Mouse (Mus musculus) embryonic facial prominence, embryonic 11.5 days (tissue): ENCODE measurements at regions not wholly inside any gene's neighbourhood (a gene's known extent, or its start where the extent isn't known, plus 50 kb on each side); places are given as distances from the start of the nearest gene placed in this dataset.

ENCODE experiments used
- ATAC-seq: fragments of 200-750 bp; cut with Nextera tagmentation; replicated peaks from 2 replicates; pipeline ENCODE4 v1.8.0; 2017; ENCODE audit warnings: low read depth; ENCODE audit not compliant: insufficient number of reproducible peaks, low FRiP score, low TSS enrichment
- DNase-seq: peaks from one replicate; pipeline ENCODE4 v3.0.0-alpha.2; 2015; ENCODE audit warnings: low spot score
- H3K27ac ChIP-seq: fragments of 300-500 bp; sonication (generic); replicated peaks from 2 replicates; pipeline ENCODE4 v1.5.1; 2014; ENCODE audit warnings: mild to moderate bottlenecking, low read depth, low read length, control low read depth
- H3K27me3 ChIP-seq: fragments of 300-500 bp; sonication (generic); 2 replicates; pipeline ENCODE4 v1.6.1; 2014; ENCODE audit warnings: mild to moderate bottlenecking, low read length, moderate library complexity, mixed read lengths; ENCODE audit not compliant: control insufficient read depth, insufficient read depth
- H3K36me3 ChIP-seq: fragments of 300-500 bp; sonication (generic); replicated peaks from 2 replicates; pipeline ENCODE4 v1.6.1; 2014; ENCODE audit warnings: low read depth, mild to moderate bottlenecking, low read length, moderate library complexity, mixed read lengths; ENCODE audit not compliant: control insufficient read depth, insufficient read depth
- H3K4me1 ChIP-seq: fragments of 300-500 bp; sonication (generic); 2 replicates; pipeline ENCODE4 v1.6.1; 2014; ENCODE audit warnings: low read length, mixed read lengths; ENCODE audit not compliant: control insufficient read depth, insufficient read depth
- H3K4me2 ChIP-seq: fragments of 300-500 bp; sonication (generic); 2 replicates; pipeline ENCODE4 v1.6.1; 2014; ENCODE audit warnings: low read depth, mild to moderate bottlenecking, control low read depth, low read length, moderate library complexity
- H3K4me3 ChIP-seq: fragments of 300-500 bp; sonication (generic); 2 replicates; pipeline ENCODE4 v1.5.1; 2014; ENCODE audit warnings: low read depth, low read length, control low read depth
- H3K9ac ChIP-seq: fragments of 300-500 bp; sonication (generic); replicated peaks from 2 replicates; pipeline ENCODE4 v1.6.1; 2014; ENCODE audit warnings: mild to moderate bottlenecking, control low read depth, low read length
- H3K9me3 ChIP-seq: fragments of 300-500 bp; sonication (generic); replicated peaks from 2 replicates; pipeline ENCODE4 v1.6.1; 2016; ENCODE audit warnings: mild to moderate bottlenecking, low read length, inconsistent platforms, mixed read lengths; ENCODE audit not compliant: control insufficient read depth
- WGBS: fragments of 180-500 bp; shearing (Covaris S2); extraction: QIAGEN DNeasy Blood & Tissue Kit; methylation state at CpG from one replicate; pipeline ENCODE4 v1.1.7; 2014; 5-methylcytosine and 5-hydroxymethylcytosine counted together

DNA sequence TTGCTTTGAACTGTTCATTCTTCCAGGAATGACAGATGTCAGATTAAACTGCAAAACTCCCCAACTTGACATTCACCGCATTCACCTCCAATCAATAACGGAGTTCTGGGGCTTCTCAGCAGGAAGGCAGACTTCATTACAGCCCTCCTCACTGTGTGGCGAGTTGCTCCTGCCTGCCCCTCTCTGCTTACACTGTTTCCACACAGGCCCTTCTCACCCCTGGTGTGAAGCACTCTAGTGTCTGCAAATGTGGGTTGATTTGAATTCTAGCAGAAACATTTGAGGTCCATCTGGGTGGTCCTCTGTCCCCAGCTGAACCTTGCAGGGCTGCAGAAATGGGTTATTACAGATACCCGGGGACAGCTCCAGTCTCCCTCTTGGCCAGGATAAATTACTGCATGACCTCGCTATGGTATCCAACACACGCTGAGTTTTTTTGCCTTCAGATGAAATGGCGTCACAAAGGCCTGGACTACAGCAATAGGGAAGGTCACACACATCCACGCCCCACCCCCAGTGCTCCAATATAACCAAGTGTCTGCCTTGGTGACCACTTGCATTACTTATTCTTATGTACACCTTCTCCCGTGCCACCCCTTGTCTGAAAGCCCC lies 145.8 kb downstream of the Rwdd3 start:
- Histone ChIP-seq H3K4me2 (no peak overlapping the region), H3K4me3 (no peak overlapping the region), H3K9me3 (no peaks in the 10 kb centered on the region), H3K36me3 (no peaks in the 10 kb centered on the region), H3K4me1 (no peaks in the 10 kb centered on the region), H3K27me3 (no peaks in the 10 kb centered on the region), H3K9ac (no peak overlapping the region), H3K27ac (no peak overlapping the region)
- ATAC-seq = no peak
- 63% methylated on average over 9 of the region's 9 CpGs for WGBS
- DNase-seq = peak; percentile 3

DNA sequence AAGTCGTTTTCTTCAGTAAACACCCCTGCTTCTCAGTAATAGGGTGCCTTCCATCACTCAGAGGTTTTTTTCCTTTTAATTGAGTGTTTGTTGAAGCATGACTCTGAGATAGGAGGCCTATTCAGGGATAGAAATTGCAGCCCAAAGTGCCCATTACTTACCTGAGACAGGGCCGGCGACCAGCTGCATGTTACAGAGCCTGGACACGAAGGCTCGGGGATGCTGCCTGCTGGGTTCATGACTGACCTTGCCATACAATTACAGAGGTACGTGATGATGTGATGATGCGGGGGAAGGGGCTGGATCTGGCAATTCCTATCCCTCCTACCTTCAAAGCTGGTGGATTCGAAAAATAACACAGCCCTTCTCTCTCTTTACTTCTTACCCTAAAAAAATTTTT lies 146.7 kb downstream of the Rwdd3 start:
- Histone ChIP-seq H3K4me3 (no peak overlapping the region), H3K36me3 (no peaks in the 10 kb centered on the region), H3K4me1 (no peaks in the 10 kb centered on the region), H3K4me2 (no peak overlapping the region), H3K9me3 (no peaks in the 10 kb centered on the region), H3K27ac (no peak overlapping the region), H3K27me3 (no peaks in the 10 kb centered on the region), H3K9ac (no peak overlapping the region)
- no peak for DNase-seq
- ATAC-seq = no peak
- WGBS = 62% methylated on average over 8 of the region's 8 CpGs

DNA sequence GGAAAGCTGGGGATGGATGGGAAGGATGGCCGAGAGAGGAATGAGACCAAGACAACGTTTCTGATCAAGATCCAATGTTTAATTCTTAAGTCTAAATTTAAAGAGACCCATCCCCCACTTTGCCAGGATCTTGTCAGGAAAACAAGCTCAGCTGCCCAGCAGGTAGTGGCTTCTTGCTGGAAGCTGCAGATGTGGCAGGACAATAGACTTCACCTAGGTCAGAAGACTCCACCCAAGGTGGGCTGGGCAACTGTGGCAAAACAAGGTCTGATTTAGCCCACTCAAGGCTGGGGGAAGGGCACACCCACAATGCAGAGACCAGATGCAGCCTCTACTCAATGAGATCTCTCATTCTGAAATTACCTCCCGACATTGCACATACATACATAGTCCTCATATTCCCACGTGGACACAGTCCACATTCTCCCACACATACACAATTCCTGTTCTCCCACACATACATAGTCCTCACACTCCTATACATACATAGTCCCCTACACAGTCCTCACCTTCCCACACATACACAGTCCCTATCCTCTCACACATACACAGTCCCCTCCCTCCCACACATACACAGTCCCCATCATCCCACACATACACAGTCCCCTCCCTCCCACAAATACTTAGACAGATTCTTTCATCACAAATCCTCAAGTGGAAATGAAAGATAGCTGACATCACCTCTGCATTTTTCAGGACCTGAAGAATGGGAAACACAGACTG lies 150.2 kb downstream of the Rwdd3 start:
- Histone ChIP-seq H3K4me2 (no peak overlapping the region), H3K4me1 (no peaks in the 10 kb centered on the region), H3K9me3 (no peaks in the 10 kb centered on the region), H3K4me3 (no peak overlapping the region), H3K36me3 (no peaks in the 10 kb centered on the region), H3K27ac (no peak overlapping the region), H3K9ac (no peak overlapping the region), H3K27me3 (no peaks in the 10 kb centered on the region)
- 73% methylated on average over 4 of the region's 4 CpGs for WGBS
- DNase-seq (no peak), ATAC-seq (peak; percentile 62; the same call in 1 of the 2 replicates)

DNA sequence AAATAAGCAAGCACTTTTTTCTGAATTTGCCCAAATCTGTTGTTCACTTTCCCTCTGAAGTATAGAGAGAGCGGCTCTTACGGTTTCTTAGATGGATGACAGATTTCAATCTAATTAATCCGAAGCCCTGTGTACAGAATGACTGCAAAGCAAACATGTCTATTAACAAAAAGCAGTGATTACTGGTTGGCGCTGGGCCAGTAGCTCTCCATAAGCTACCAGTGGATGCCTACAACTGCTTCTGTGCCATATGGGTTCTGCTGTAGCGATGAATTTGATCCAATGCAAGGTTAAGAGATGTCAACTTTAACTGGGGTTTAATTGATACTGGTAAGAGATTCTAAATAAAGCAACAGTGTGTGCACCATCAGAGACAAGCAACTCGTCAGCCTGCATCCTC lies 162.3 kb downstream of the Rwdd3 start:
- H3K36me3 ChIP-seq = no peaks in the 10 kb centered on the region
- H3K27me3 ChIP-seq = no peaks in the 10 kb centered on the region
- DNase-seq = no peak
- H3K9me3 ChIP-seq = no peaks in the 10 kb centered on the region
- no peaks in the 10 kb centered on the region for H3K4me1 ChIP-seq
- no peak overlapping the region for H3K9ac ChIP-seq
- 82% methylated on average over 6 of the region's 6 CpGs for WGBS
- ATAC-seq = no peak
- H3K4me2 ChIP-seq = no peak overlapping the region
- no peak overlapping the region for H3K4me3 ChIP-seq
- no peak overlapping the region for H3K27ac ChIP-seq

DNA sequence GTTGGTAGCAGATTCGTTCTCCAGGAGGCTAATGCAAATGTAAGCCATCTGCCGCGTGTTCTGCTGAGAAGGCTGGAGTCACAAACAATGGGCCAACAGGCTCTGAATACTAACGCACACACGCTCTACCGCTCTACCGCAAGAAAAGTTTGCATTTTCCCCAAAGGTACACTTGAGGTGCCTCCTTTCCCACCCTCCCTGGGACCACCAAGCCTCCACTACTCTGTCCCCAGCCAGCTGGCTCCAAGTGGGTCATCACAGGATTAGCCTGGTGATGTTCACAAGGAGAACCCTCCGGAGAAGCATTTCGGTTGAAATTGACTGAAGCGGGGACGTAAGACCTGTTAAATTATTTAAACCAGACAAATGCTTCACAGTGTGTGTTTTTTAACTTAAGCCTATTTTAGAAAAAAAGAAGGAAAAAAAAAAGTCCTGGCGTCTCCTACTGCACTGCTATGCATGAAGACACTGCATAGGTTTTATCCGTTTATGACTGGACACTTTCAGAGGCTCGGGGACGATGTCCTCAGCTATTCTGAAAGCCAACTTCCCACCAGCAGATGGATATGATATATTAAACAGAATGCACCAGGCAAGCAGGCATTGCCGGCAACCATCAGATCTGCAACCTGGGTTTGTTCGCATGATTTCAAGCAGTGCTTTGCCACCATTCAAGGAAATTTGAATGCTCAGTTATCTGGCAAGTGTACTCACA lies 187.8 kb downstream of the Rwdd3 start:
- Histone ChIP-seq H3K4me3 (no peak overlapping the region), H3K27ac (no peak overlapping the region), H3K4me2 (no peak overlapping the region), H3K4me1 (no peaks in the 10 kb centered on the region), H3K27me3 (no peaks in the 10 kb centered on the region), H3K9ac (no peak overlapping the region), H3K9me3 (no peaks in the 10 kb centered on the region), H3K36me3 (no peaks in the 10 kb centered on the region)
- DNase-seq (peak; percentile 46), ATAC-seq (peak; percentile 72; the same call in 1 of the 2 replicates)
- WGBS = 54% methylated on average over 17 of the region's 17 CpGs

DNA sequence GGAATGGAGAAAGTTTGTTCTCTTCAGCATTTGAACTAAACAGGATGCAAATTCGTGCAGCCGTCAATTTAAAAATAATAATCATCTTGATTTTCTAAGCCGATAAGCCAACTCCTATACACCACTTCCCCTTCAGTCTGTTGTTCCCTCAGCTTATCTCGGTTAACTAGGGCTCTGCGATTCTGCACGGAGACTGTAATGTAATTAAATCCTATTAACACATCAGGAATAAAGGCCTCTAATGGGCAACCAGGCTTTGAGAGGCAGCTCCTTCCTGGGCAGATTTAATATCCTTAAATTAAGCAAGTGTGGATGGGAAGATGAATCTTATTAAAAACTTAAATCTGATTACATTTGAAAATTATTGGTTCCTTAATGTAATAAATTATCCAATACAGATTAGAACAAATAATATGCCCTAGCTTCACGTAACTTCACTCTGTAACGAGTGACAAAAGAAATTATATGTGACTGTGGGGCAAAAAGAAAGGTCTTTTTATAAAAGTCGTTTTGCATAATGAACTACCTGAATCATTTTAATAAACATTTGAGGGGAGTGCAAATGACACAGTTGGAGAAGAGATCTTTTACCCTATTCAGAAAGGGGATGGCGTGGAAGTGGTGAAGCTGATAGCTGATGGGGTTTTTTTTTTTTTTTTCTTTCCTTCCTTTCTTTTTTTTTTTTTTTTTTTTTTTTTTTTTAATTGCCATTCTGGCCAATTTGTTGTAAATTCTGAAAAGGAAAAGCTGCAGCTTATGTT lies 188.5 kb downstream of the Rwdd3 start:
- ATAC-seq = no peak; the same call in 1 of the 2 replicates
- H3K27me3 ChIP-seq = no peaks in the 10 kb centered on the region
- H3K27ac ChIP-seq = no peak overlapping the region
- H3K36me3 ChIP-seq = no peaks in the 10 kb centered on the region
- no peak overlapping the region for H3K4me2 ChIP-seq
- 33% methylated on average over 10 of the region's 10 CpGs for WGBS
- H3K9ac ChIP-seq = no peak overlapping the region
- H3K9me3 ChIP-seq = no peaks in the 10 kb centered on the region
- no peaks in the 10 kb centered on the region for H3K4me1 ChIP-seq
- no peak overlapping the region for H3K4me3 ChIP-seq
- DNase-seq = no peak

DNA sequence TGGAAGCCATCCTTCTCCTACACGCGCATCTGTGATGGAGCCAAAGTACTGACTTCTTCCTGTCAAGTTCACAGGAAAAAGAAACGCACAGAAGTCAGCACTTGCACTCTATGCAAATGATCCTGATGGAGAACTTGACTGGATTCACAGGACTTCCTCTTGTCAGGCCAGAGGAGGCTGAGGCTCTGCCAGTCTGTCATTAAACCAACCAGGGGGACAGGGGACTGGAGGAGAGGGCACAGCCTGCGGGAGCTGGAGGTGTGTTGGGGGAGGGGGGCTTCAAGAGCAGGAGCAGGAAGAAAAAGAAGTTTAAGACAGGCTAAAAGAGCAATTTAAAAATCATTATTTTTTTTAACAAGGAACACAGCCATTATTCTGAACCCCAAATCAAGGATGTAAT lies 189.3 kb downstream of the Rwdd3 start:
- Histone ChIP-seq H3K27me3 (no peaks in the 10 kb centered on the region), H3K9ac (no peak overlapping the region), H3K4me2 (no peak overlapping the region), H3K4me1 (no peaks in the 10 kb centered on the region), H3K36me3 (no peaks in the 10 kb centered on the region), H3K9me3 (no peaks in the 10 kb centered on the region), H3K27ac (no peak overlapping the region), H3K4me3 (no peak overlapping the region)
- ATAC-seq (no peak), DNase-seq (no peak)
- 46% methylated on average over 4 of the region's 4 CpGs for WGBS
